Mouse (Mus musculus) CD4-positive, CD25-positive, alpha-beta regulatory T cell, adult 2 months (primary cell): Measurements from ENCODE around the gene Card10.

Source experiments
- DNase-seq: peaks from one replicate; pipeline ENCODE4 v3.0.0-alpha.2; 2012; ENCODE audit warnings: low read depth, low spot score

Card10 gene

GRCm38 (mm10) chr15:78773290-78773729, 29.5 kb downstream of the Card10 start, which contains the start of gene Mfng:
Gene Mfng, minus strand, starts transcription at chr15:78773475.
- DNase-seq = peak; percentile 92

- DNase-seq = no peak
Observed at GRCm38 (mm10) chr15:78772856-78773255, 30.0 kb downstream of the Card10 start.

DNA sequence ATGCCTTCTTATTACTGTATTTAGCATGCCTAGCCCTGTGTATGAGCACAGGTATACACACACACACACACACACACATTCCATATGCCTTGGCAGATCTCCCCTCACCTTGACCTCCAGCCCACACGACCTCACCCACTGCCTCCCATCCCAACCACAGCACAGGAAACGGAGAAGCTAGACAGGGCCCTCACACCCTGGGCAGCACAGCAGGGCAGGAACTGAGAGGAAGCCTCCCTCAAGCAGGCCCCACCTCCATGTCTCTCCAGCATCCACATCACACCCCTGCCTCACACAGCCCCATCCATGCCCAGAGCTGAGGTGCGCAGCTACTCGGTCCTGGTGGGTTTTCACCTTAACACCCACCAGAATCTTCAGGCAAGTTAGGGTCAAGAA, 30.5 kb downstream of the Card10 start:
- DNase-seq = peak; percentile 74

- DNase-seq = peak; percentile 74
Observed at GRCm38 (mm10) chr15:78771531-78772367, 31.1 kb downstream of the Card10 start.

DNA sequence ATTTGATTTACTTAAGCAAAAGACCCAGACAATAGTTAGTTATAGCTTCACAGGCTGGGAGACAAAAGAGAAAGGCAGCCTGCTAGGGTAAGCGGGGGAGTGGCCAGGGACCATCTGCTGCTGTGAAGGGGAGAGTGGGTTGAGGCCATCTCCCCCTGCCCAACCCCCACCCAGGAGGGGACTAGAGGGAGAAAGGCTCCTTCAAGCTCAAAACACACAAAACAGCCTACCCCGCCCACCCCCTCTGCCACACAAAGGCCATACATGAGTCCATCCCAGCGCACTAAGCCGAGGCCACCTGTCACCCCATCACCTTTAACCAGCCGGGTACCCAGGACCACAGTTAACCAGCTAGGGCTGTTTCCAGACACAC, 31.9 kb downstream of the Card10 start:
- DNase-seq = peak; percentile 21

- no peak for DNase-seq
Observed at GRCm38 (mm10) chr15:78770234-78770982, 32.4 kb downstream of the Card10 start.

- no peak for DNase-seq
Observed at GRCm38 (mm10) chr15:78769064-78769463, 33.8 kb downstream of the Card10 start.

DNA sequence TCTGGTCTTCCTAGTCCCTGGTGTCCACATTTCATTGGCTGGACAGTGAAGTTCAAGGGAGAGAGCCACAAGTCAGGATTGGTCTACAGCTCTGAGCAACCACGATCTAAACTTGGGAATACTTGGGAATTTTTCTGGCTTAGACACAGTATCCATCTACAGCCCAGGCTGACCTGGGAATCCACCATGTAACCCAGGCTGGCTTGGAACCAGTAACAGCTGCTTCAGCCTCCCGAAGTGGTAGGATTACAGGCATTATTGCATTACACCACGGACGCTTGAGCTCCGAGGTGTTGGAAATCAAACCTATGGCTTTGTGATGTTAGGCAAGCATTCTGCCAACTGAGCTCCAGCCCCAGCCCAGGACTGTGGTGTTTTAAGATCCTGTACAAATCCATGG, 39.1 kb downstream of the Card10 start:
- no peak for DNase-seq

DNA sequence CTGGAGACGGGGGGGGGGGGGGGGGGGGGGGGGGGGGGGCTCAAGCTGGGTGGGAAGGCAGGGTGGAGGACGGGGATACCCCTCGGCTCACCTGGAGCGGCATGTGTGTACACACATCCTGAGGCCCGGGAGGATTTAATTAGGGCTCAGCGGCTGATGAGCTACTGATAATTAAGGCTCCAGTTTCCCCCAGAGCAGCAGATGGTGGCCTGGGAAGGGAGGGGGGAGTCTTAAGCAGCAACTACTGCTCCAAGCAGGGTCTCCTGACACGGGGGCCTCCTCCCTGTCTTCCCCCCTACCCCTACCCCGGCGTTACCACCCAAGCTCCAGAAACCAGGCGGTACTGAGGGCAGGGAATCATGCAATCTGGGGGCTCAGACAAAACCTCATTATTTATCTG, 39.6 kb downstream of the Card10 start:
- DNase-seq = no peak

GRCm38 (mm10) chr15:78761112-78761511, 41.7 kb downstream of the Card10 start:
- no peak for DNase-seq

DNA sequence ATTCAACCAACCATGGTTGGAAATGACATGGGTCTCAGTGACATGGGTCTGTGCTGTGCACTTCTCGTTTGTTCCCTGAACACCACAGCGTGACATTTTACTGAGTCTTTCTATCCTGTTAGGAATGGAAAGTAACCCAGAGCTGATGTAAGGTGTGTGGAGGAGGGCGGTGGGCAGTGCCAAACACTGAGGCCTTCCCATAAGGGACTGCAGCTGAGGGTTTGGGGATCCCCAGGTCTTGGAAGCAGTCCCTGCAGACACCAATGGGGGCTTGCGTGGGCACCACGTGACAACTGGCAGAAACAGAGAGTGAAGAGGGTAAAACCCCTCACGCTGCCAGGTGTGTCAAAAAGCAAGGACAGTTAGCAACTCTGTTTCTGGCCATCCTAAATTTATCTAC, 44.7 kb downstream of the Card10 start:
- no peak for DNase-seq

- DNase-seq = no peak
Observed at GRCm38 (mm10) chr15:78755966-78756725, 46.7 kb downstream of the Card10 start.

DNA sequence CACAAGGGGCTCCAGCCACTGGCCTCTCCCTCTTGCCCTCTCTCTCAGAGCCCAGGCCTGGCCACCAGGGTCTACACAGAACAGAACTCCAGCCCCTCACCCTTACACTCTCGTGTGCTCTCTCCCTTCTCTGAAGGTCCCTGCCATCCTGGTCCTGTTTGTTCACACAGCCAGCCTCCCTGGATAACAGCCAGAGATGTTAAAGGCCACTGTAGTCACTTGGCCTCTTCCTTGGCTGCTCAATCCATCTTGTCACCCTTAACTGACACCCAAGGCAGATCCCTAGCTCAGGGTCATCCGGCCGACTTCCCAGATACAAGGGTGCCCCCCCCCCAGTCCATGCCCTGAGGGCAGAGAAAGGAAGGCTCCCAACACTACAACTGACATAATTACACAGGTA, 47.6 kb downstream of the Card10 start:
- no peak for DNase-seq

DNA sequence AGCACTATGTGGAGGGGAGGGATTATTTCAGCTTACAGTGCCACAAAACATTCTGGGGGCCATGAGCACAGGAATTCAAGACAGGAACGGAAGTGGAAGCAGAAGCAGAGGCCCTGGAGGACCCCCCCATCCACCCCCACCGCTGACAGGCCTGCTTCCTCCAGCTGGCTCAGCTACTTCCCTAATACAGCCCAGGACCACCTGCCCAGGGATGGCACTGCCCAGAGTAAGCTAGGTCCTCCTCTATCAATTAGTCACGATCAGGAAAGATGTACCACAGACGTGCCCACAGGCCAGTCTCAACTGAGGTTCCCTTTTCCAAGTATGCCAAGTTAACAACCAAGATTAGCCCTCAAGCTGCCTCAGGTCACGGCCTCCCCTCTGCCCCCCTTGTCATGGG, 48.7 kb downstream of the Card10 start:
- no peak for DNase-seq

DNA sequence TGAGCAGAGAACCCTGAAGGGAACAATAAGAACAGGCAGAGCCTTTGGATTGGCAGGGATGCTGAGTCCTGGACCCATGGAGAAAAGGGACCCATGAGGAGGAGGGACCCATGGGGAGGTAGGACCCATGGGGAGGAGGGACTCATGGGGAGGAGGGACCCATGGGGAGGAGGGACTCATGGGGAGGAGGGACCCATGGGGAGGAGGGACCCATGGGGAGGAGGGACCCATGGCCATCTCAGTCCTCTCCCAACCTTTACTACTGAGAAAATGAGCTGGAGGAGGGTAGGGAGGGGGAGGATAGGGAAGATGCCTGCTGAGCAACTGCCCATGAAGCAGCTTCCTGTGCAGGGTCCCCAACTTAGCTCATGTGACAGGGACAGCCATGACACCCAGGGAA, 49.9 kb downstream of the Card10 start:
- DNase-seq = no peak

- DNase-seq = no peak
Observed at GRCm38 (mm10) chr15:78750608-78751350, 52.1 kb downstream of the Card10 start.

GRCm38 (mm10) chr15:78749855-78750254, 53.0 kb downstream of the Card10 start:
- no peak for DNase-seq

GRCm38 (mm10) chr15:78744206-78744605, 58.6 kb downstream of the Card10 start:
- DNase-seq = peak; percentile 89

DNA sequence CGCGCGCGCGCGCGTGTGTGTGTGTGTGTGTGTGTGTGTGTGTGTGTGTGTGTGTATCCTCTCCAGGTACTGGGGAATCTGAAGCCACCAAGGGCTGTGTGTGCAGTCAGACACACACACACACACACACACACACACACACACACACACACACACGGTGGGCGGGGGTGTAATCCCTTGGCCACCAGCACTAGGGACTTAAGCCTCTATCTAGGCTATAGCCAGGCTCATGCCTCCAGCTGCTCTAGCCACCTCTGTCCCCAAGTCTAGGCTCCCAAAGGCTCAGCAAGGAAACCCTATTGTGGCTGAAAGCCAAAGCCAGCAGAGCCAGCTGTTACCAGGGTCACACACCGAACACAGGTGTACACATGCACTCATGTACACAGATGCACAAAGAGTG, 60.0 kb downstream of the Card10 start:
- DNase-seq = no peak

GRCm38 (mm10) chr15:78740662-78741061, 62.2 kb downstream of the Card10 start:
- DNase-seq = no peak

DNA sequence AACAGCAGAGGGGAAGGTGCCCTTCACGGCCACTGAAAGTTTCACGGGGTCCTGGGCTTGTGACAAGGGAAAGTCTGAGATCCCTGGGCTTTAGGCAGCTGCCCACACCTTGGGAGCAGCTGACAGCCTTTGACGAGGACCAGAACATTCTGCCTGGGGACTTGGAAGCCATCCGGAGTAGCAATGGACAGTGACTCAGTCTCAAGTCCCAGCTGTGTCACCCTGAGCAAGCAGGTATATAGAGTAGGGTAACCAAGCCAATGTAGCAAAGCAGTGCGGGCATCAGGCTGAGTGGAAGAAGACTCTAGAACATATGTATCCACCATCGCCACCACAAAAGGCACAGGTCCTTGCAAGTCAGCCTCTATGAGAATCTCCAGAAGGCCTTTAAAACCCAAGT, 65.7 kb downstream of the Card10 start:
- no peak for DNase-seq
